Mouse (Mus musculus): ENCODE results near the gene Fbxo7. TPM values are rescaled to one million over a fixed set of nuclear protein-coding genes. Genes with fewer than 3 reads are reported as not detected.

Fbxo7 gene
- polyA plus RNA-seq, 1 experiment from 2014 or later: 67.9 TPM

GRCm38 (mm10) chr10:86066651-86067050 is 44.9 kb downstream of the Fbxo7 start:
- peaks cover 3% of the 10 kb centered on the region; the same call in 1 of the 2 replicates for H3K27me3 ChIP-seq (replicated peaks)
- 64% methylated on average over 5 of the region's 5 CpGs for WGBS (ENCODE audit: insufficient replicate concordance)
- H3K4me3 ChIP-seq: no peak overlapping the region
- H3K4me2 ChIP-seq: no peak overlapping the region
- H3K27ac ChIP-seq: no peak overlapping the region
- ATAC-seq: no peak
- peaks cover 2% of the 10 kb centered on the region; the same call in 1 of the 2 replicates for H3K4me1 ChIP-seq
- H3K9ac ChIP-seq: no peak overlapping the region
- no peaks in the 10 kb centered on the region for H3K36me3 ChIP-seq
- no peaks in the 10 kb centered on the region for H3K9me3 ChIP-seq (replicated peaks)

- ATAC-seq: no peak
- H3K4me3 ChIP-seq: no peak overlapping the region
- H3K36me3 ChIP-seq: no peaks in the 10 kb centered on the region
- peaks cover 2% of the 10 kb centered on the region; the same call in 1 of the 2 replicates for H3K4me1 ChIP-seq
- no peaks in the 10 kb centered on the region for H3K9me3 ChIP-seq (replicated peaks)
- peaks cover 3% of the 10 kb centered on the region; the same call in 1 of the 2 replicates for H3K27me3 ChIP-seq (replicated peaks)
- no peak overlapping the region for H3K27ac ChIP-seq
- no peak overlapping the region for H3K9ac ChIP-seq
- no peak overlapping the region for H3K4me2 ChIP-seq
- 45% methylated on average over 10 of the region's 10 CpGs for WGBS (ENCODE audit: insufficient replicate concordance)
Measured at GRCm38 (mm10) chr10:86067911-86068310, 46.1 kb downstream of the Fbxo7 start.

GRCm38 (mm10) chr10:86069341-86069740 is 47.6 kb downstream of the Fbxo7 start:
- Histone ChIP-seq H3K36me3 (no peaks in the 10 kb centered on the region), H3K4me1 (peaks cover 2% of the 10 kb centered on the region; the same call in 1 of the 2 replicates), H3K9me3 (replicated peaks) (no peaks in the 10 kb centered on the region), H3K9ac (no peak overlapping the region), H3K27me3 (replicated peaks) (0 out of 2 replicates have a peak, but pooled peaks cover 3% of the 10 kb centered on the region), H3K4me2 (no peak overlapping the region), H3K27ac (no peak overlapping the region), H3K4me3 (no peak overlapping the region)
- ATAC-seq: no peak
- 51% methylated on average over 3 of the region's 3 CpGs for WGBS (ENCODE audit: insufficient replicate concordance)

GRCm38 (mm10) chr10:86070751-86071150 is 49.0 kb downstream of the Fbxo7 start:
- Histone ChIP-seq H3K4me2 (no peak overlapping the region), H3K27me3 (replicated peaks) (0 out of 2 replicates have a peak, but pooled peaks cover under 1% of the 10 kb centered on the region), H3K27ac (no peak overlapping the region), H3K9ac (no peak overlapping the region), H3K9me3 (replicated peaks) (no peaks in the 10 kb centered on the region), H3K4me3 (no peak overlapping the region), H3K36me3 (no peaks in the 10 kb centered on the region), H3K4me1 (peaks cover 2% of the 10 kb centered on the region; the same call in 1 of the 2 replicates)
- ATAC-seq: no peak
- WGBS (ENCODE audit: insufficient replicate concordance): 55% methylated on average over 3 of the region's 3 CpGs

GRCm38 (mm10) chr10:86074134-86074533 is 52.4 kb downstream of the Fbxo7 start:
- no peaks in the 10 kb centered on the region for H3K27me3 ChIP-seq (replicated peaks)
- WGBS (ENCODE audit: insufficient replicate concordance): 53% methylated on average over 4 of the region's 4 CpGs
- ATAC-seq: no peak

GRCm38 (mm10) chr10:86074971-86075711 is 53.4 kb downstream of the Fbxo7 start:
- no peak for ATAC-seq
- Histone ChIP-seq H3K4me2 (no peak overlapping the region), H3K9ac (no peak overlapping the region), H3K9me3 (replicated peaks) (no peaks in the 10 kb centered on the region), H3K4me1 (no peaks in the 10 kb centered on the region), H3K4me3 (no peak overlapping the region), H3K27ac (no peak overlapping the region), H3K27me3 (replicated peaks) (no peaks in the 10 kb centered on the region), H3K36me3 (no peaks in the 10 kb centered on the region)
- 71% methylated on average over 9 of the region's 9 CpGs for WGBS (ENCODE audit: insufficient replicate concordance)

More at GRCm38 (mm10) chr10:86074134-86074533, 52.4 kb downstream of the Fbxo7 start:
- H3K9me3 ChIP-seq (replicated peaks): no peaks in the 10 kb centered on the region
- no peak overlapping the region for H3K27ac ChIP-seq
- H3K4me2 ChIP-seq: no peak overlapping the region
- H3K4me1 ChIP-seq: no peaks in the 10 kb centered on the region
- no peak overlapping the region for H3K4me3 ChIP-seq
- no peaks in the 10 kb centered on the region for H3K36me3 ChIP-seq
- no peak overlapping the region for H3K9ac ChIP-seq

- H3K27ac ChIP-seq: no peak overlapping the region
- H3K4me3 ChIP-seq: no peak overlapping the region
- WGBS (ENCODE audit: insufficient replicate concordance): 62% methylated on average over 2 of the region's 2 CpGs
- no peaks in the 10 kb centered on the region for H3K9me3 ChIP-seq (replicated peaks)
- H3K4me1 ChIP-seq: no peaks in the 10 kb centered on the region
- ATAC-seq: no peak
- no peak overlapping the region for H3K9ac ChIP-seq
- no peaks in the 10 kb centered on the region for H3K36me3 ChIP-seq
- H3K4me2 ChIP-seq: no peak overlapping the region
- no peaks in the 10 kb centered on the region for H3K27me3 ChIP-seq (replicated peaks)
Measured at GRCm38 (mm10) chr10:86077272-86077671, 55.5 kb downstream of the Fbxo7 start.

- no peaks in the 10 kb centered on the region for H3K36me3 ChIP-seq
- 77% methylated on average over 2 of the region's 2 CpGs for WGBS (ENCODE audit: insufficient replicate concordance)
- H3K4me1 ChIP-seq: no peaks in the 10 kb centered on the region
- no peak overlapping the region for H3K27ac ChIP-seq
- no peaks in the 10 kb centered on the region for H3K9me3 ChIP-seq (replicated peaks)
- H3K4me2 ChIP-seq: no peak overlapping the region
- H3K9ac ChIP-seq: no peak overlapping the region
- ATAC-seq: no peak
- H3K27me3 ChIP-seq (replicated peaks): no peaks in the 10 kb centered on the region
- no peak overlapping the region for H3K4me3 ChIP-seq
Measured at GRCm38 (mm10) chr10:86078761-86079160, 57.0 kb downstream of the Fbxo7 start.

GRCm38 (mm10) chr10:86079921-86080320 is 58.1 kb downstream of the Fbxo7 start:
- H3K27ac ChIP-seq: no peak overlapping the region
- H3K4me2 ChIP-seq: no peak overlapping the region
- H3K4me1 ChIP-seq: no peaks in the 10 kb centered on the region
- H3K9ac ChIP-seq: no peak overlapping the region
- 70% methylated on average over 9 of the region's 9 CpGs for WGBS (ENCODE audit: insufficient replicate concordance)
- no peaks in the 10 kb centered on the region for H3K9me3 ChIP-seq (replicated peaks)
- no peak overlapping the region for H3K4me3 ChIP-seq
- no peaks in the 10 kb centered on the region for H3K36me3 ChIP-seq
- ATAC-seq: no peak
- no peaks in the 10 kb centered on the region for H3K27me3 ChIP-seq (replicated peaks)

- no peak overlapping the region for H3K4me2 ChIP-seq
- ATAC-seq: no peak
- H3K9ac ChIP-seq: no peak overlapping the region
- H3K27ac ChIP-seq: no peak overlapping the region
- no peak overlapping the region for H3K4me3 ChIP-seq
- WGBS (ENCODE audit: insufficient replicate concordance): 34% methylated on average over 10 of the region's 10 CpGs
- H3K36me3 ChIP-seq: no peaks in the 10 kb centered on the region
- 0 out of 2 replicates have a peak, but pooled peaks cover 8% of the 10 kb centered on the region for H3K27me3 ChIP-seq (replicated peaks)
- H3K9me3 ChIP-seq (replicated peaks): no peaks in the 10 kb centered on the region
- no peaks in the 10 kb centered on the region; the same call in 1 of the 2 replicates for H3K4me1 ChIP-seq
Measured at GRCm38 (mm10) chr10:86091919-86092318, 70.1 kb downstream of the Fbxo7 start.

- H3K4me1 ChIP-seq: no peaks in the 10 kb centered on the region; the same call in 1 of the 2 replicates
- H3K27ac ChIP-seq: no peak overlapping the region
- ATAC-seq: no peak
- 38% methylated on average over 14 of the region's 14 CpGs for WGBS (ENCODE audit: insufficient replicate concordance)
- H3K4me3 ChIP-seq: no peak overlapping the region
- H3K36me3 ChIP-seq: no peaks in the 10 kb centered on the region
- no peak overlapping the region for H3K9ac ChIP-seq
- H3K9me3 ChIP-seq (replicated peaks): no peaks in the 10 kb centered on the region
- H3K4me2 ChIP-seq: no peak overlapping the region
- 0 out of 2 replicates have a peak, but pooled peaks cover 8% of the 10 kb centered on the region for H3K27me3 ChIP-seq (replicated peaks)
Measured at GRCm38 (mm10) chr10:86093109-86094035, 71.6 kb downstream of the Fbxo7 start.

- Histone ChIP-seq H3K27ac (no peak overlapping the region), H3K36me3 (no peaks in the 10 kb centered on the region), H3K9ac (no peak overlapping the region), H3K4me2 (no peak overlapping the region), H3K4me1 (no peaks in the 10 kb centered on the region; the same call in 1 of the 2 replicates), H3K4me3 (no peak overlapping the region), H3K9me3 (replicated peaks) (0 out of 2 replicates have a peak, but pooled peaks cover 7% of the 10 kb centered on the region), H3K27me3 (replicated peaks) (0 out of 2 replicates have a peak, but pooled peaks cover 5% of the 10 kb centered on the region)
- 67% methylated on average over 6 of the region's 6 CpGs for WGBS (ENCODE audit: insufficient replicate concordance)
- no peak for ATAC-seq
Measured at GRCm38 (mm10) chr10:86098363-86098762, 76.6 kb downstream of the Fbxo7 start.

Measured in liver, embryonic 12.5 days (tissue).